Mouse (Mus musculus): ENCODE measurements around the gene Tm4sf4.

DNA sequence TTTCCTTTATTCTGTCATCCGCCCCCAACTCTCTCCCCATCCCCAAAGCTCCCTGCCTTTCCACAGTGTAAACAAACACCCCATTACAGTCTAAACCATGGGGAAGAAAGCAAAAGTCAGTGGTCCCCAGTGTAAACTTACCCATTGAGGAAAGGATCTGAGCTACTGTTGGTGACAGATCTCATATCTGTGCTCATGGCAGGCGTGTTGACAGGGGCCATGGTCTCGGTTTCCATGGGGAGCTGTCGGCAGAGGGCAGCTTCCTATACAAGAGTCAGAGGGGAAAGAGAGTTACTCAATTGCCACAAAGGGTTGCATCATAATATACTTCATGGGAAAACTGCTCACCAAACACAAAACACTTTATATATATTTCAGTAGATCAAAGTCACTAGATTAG is 38.2 kb downstream of the Tm4sf4 start:
- TF ChIP-seq UBTF (IDR thresholded peaks at IDR 0.05; ENCODE audit: low read depth, low read length) (no peak), IRF4 (IDR thresholded peaks at IDR 0.05; ENCODE audit: low read depth, low read length) (no peak), CTCF (conservative IDR thresholded peaks at IDR 0.05 in 1 of 2, IDR thresholded peaks at IDR 0.05 in 1 of 2; ENCODE audit: low read depth in 2 of 2, low read length in 2 of 2) (no peak), RAD21 (IDR thresholded peaks at IDR 0.05; ENCODE audit: low read depth, low read length) (no peak), MAFK (IDR thresholded peaks at IDR 0.05; ENCODE audit: insufficient replicate concordance, low read length) (no peak), POLR2AphosphoS2 (IDR thresholded peaks at IDR 0.05; ENCODE audit: low read depth, low read length) (no peak), JUND (conservative IDR thresholded peaks at IDR 0.05; ENCODE audit: low read depth, low read length) (no peak), EP300 (IDR thresholded peaks at IDR 0.05; ENCODE audit: low read length) (no peak), POLR2A (IDR thresholded peaks at IDR 0.05; ENCODE audit: low read depth, low read length) (no peak), SMC3 (IDR thresholded peaks at IDR 0.05; ENCODE audit: low read depth, low read length) (no peak)

Measured in CH12.LX (cell line).